Mouse (Mus musculus) frontal cortex, postnatal 10 days (tissue): ENCODE measurements at regions not wholly inside any gene's neighbourhood (a gene's known extent, or its start where the extent isn't known, plus 50 kb on each side); places are given as distances from the start of the nearest gene placed in this dataset.
"Not testable (repeated sequence)": the region's sequence is repeated elsewhere in the genome, so short reads cannot be mapped to it uniquely, and the experiment has no call there.

Source experiments
- DNase-seq, 2 experiments: peaks; one replicate each; pipeline ENCODE4 v3.0.0; 2022; ENCODE audit warnings: low spot score in 2 of 2, mixed read lengths in 1 of 2

- DNase-seq, result no peak
These were observed 111.9 kb downstream of the Ibtk start for GRCm38 (mm10) chr9:85637274-85637673.

GRCm38 (mm10) chr9:85636131-85636447 is 113.0 kb downstream of the Ibtk start:
- DNase-seq, result no peak

GRCm38 (mm10) chr9:85635438-85636130 is 113.5 kb downstream of the Ibtk start:
- no peak for DNase-seq

- DNase-seq, result not testable (repeated sequence)
These were observed 114.3 kb downstream of the Ibtk start for GRCm38 (mm10) chr9:85634786-85635185.

GRCm38 (mm10) chr9:85617972-85618371 is 131.2 kb downstream of the Ibtk start:
- no peak for DNase-seq

GRCm38 (mm10) chr9:85617177-85617777 is 131.9 kb downstream of the Ibtk start:
- no peak for DNase-seq

- no peak for DNase-seq
These were observed 132.8 kb downstream of the Ibtk start for GRCm38 (mm10) chr9:85616266-85616869.

- DNase-seq, result peak in 1 of 2 experiments; percentile 9
These were observed 140.0 kb downstream of the Ibtk start for GRCm38 (mm10) chr9:85609152-85609551.

- DNase-seq, result no peak
These were observed 152.2 kb downstream of the Ibtk start for GRCm38 (mm10) chr9:85596959-85597358.

GRCm38 (mm10) chr9:85593867-85594266 is 155.3 kb downstream of the Ibtk start:
- no peak for DNase-seq

GRCm38 (mm10) chr9:85592639-85593038 is 156.5 kb downstream of the Ibtk start:
- DNase-seq, result no peak

- no peak for DNase-seq
These were observed 159.9 kb downstream of the Ibtk start for GRCm38 (mm10) chr9:85589210-85589609.

GRCm38 (mm10) chr9:85588077-85588476 is 161.1 kb downstream of the Ibtk start:
- DNase-seq, result peak in 1 of 2 experiments; percentile 24

- no peak for DNase-seq
These were observed 168.0 kb downstream of the Ibtk start for GRCm38 (mm10) chr9:85581028-85581595.

- no peak for DNase-seq
These were observed 171.3 kb downstream of the Ibtk start for GRCm38 (mm10) chr9:85577812-85578211.

- DNase-seq, result no peak
These were observed 171.8 kb downstream of the Ibtk start for GRCm38 (mm10) chr9:85577338-85577737.

GRCm38 (mm10) chr9:85568877-85569276 is 180.3 kb downstream of the Ibtk start:
- DNase-seq, result no peak

- DNase-seq, result no peak
These were observed 197.3 kb downstream of the Ibtk start for GRCm38 (mm10) chr9:85551871-85552270.

- DNase-seq, result no peak
These were observed 198.7 kb downstream of the Ibtk start for GRCm38 (mm10) chr9:85550455-85550854.

GRCm38 (mm10) chr9:85546226-85546625 is 202.9 kb downstream of the Ibtk start:
- no peak for DNase-seq

GRCm38 (mm10) chr9:85545566-85545965 is 203.6 kb downstream of the Ibtk start:
- no peak for DNase-seq

- DNase-seq, result no peak
These were observed 210.6 kb downstream of the Ibtk start for GRCm38 (mm10) chr9:85538557-85538956.

- no peak for DNase-seq
These were observed 201.3 kb upstream of the Tent5a start for GRCm38 (mm10) chr9:85528421-85528820.
